Mouse (Mus musculus): Measurements from ENCODE around the gene Zfp148.
A peak's percentile ranks its signal among the peaks of the same experiment; 100 is the strongest.
"Not testable (repeated sequence)": the region's sequence is repeated elsewhere in the genome, so short reads cannot be mapped to it uniquely, and the experiment has no call there.

Zfp148 gene

GRCm38 (mm10) chr16:33461416-33461815 is 80.8 kb downstream of the Zfp148 start:
- no peak for DNase-seq (ENCODE audit: low read depth, low spot score)

GRCm38 (mm10) chr16:33464509-33465241 is 84.0 kb downstream of the Zfp148 start:
- DNase-seq (ENCODE audit: low read depth, low spot score), result no peak

GRCm38 (mm10) chr16:33465242-33465614 is 84.6 kb downstream of the Zfp148 start:
- DNase-seq (ENCODE audit: low read depth, low spot score), result no peak

GRCm38 (mm10) chr16:33467451-33467850 is 86.8 kb downstream of the Zfp148 start:
- DNase-seq (ENCODE audit: low read depth, low spot score), result no peak

- no peak for DNase-seq (ENCODE audit: low read depth, low spot score)
These were observed 89.3 kb downstream of the Zfp148 start for GRCm38 (mm10) chr16:33469973-33470372.

- DNase-seq (ENCODE audit: low read depth, low spot score), result no peak
These were observed 93.7 kb downstream of the Zfp148 start for GRCm38 (mm10) chr16:33474381-33474780.

- DNase-seq (ENCODE audit: low read depth, low spot score), result no peak
These were observed 99.3 kb downstream of the Zfp148 start for GRCm38 (mm10) chr16:33479926-33480325.

GRCm38 (mm10) chr16:33481148-33481547 is 100.5 kb downstream of the Zfp148 start:
- DNase-seq (ENCODE audit: low read depth, low spot score), result peak; percentile 27

GRCm38 (mm10) chr16:33482309-33482708 is 101.7 kb downstream of the Zfp148 start:
- no peak for DNase-seq (ENCODE audit: low read depth, low spot score)

- no peak for DNase-seq (ENCODE audit: low read depth, low spot score)
These were observed 107.1 kb downstream of the Zfp148 start for GRCm38 (mm10) chr16:33487709-33488108.

- no peak for DNase-seq (ENCODE audit: low read depth, low spot score)
These were observed 113.7 kb downstream of the Zfp148 start for GRCm38 (mm10) chr16:33494374-33494773.

- DNase-seq (ENCODE audit: low read depth, low spot score), result no peak
These were observed 127.4 kb downstream of the Zfp148 start for GRCm38 (mm10) chr16:33508082-33508481.

GRCm38 (mm10) chr16:33509231-33509630 is 128.6 kb downstream of the Zfp148 start:
- not testable (repeated sequence) for DNase-seq (ENCODE audit: low read depth, low spot score)

GRCm38 (mm10) chr16:33510856-33511255 is 130.2 kb downstream of the Zfp148 start:
- DNase-seq (ENCODE audit: low read depth, low spot score), result not testable (repeated sequence)

GRCm38 (mm10) chr16:33512555-33512954 is 131.9 kb downstream of the Zfp148 start:
- no peak for DNase-seq (ENCODE audit: low read depth, low spot score)

- DNase-seq (ENCODE audit: low read depth, low spot score), result peak; percentile 25
These were observed 136.3 kb downstream of the Zfp148 start, which contains the start of gene Slc12a8 for GRCm38 (mm10) chr16:33516807-33517565. Slc12a8 (plus strand) TSS chr16:33517328.

- DNase-seq (ENCODE audit: low read depth, low spot score), result no peak
These were observed 137.0 kb downstream of the Zfp148 start for GRCm38 (mm10) chr16:33517627-33518026.

GRCm38 (mm10) chr16:33518236-33518635 is 137.6 kb downstream of the Zfp148 start:
- no peak for DNase-seq (ENCODE audit: low read depth, low spot score)

GRCm38 (mm10) chr16:33519916-33520568 is 139.4 kb downstream of the Zfp148 start:
- no peak for DNase-seq (ENCODE audit: low read depth, low spot score)

- no peak for DNase-seq (ENCODE audit: low read depth, low spot score)
These were observed 141.9 kb downstream of the Zfp148 start for GRCm38 (mm10) chr16:33522516-33522915.

GRCm38 (mm10) chr16:33523571-33523970 is 142.9 kb downstream of the Zfp148 start:
- no peak for DNase-seq (ENCODE audit: low read depth, low spot score)
